Mouse (Mus musculus) c-Kit-positive CD71-positive TER-119-negative erythroid progenitor cells, embryonic 14.5 days (primary cell): ENCODE results near the gene Asgr2.
A peak's percentile ranks its signal among the peaks of the same experiment; 100 is the strongest.
"Not testable (repeated sequence)": the region's sequence is repeated elsewhere in the genome, so short reads cannot be mapped to it uniquely, and the experiment has no call there.

ENCODE experiments used
- DNase-seq: peaks from one replicate; pipeline ENCODE4 v3.0.0-alpha.2; 2013; ENCODE audit warnings: low read depth

The Asgr2 gene

DNA sequence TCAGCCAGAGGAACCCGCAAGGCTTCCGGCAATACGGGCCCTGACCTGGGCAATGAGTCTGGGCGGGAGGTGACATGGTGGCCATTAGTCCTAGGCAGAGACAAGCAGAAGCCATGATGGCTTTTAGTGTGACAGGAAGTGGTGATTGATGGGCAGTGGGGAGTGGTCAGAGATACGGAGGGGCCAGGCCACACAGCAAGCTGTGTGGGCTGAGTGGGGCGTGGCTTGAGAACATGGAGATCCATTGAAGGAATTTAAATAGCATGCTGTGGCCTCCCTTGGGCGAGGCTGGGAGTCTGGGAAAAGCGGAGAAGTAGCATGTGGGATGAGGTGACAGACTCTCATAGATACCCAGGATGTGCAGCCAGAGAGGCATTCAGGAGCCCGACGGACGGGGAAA lies 5.0 kb downstream of the Asgr2 start:
- no peak for DNase-seq

DNA sequence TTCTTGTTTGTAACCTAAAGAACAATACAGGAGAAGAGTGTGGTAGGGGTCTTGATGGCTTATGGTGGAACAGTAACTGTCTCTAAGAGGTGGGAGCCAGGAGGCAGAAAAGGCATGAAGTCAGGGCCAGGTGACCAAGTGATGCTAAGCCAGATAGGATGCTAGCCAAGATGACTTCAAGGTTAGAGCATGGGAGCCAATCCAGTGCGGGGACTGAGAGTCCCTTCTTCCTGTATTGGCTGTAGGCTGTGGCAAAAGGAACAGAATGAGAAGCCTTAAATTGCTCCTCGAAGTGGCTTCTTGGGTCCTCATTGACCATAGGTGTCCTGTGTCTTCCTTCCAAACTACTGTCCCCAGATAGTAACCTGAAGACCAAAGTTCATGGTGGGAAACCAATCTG lies 6.7 kb downstream of the Asgr2 start:
- DNase-seq, result no peak

DNA sequence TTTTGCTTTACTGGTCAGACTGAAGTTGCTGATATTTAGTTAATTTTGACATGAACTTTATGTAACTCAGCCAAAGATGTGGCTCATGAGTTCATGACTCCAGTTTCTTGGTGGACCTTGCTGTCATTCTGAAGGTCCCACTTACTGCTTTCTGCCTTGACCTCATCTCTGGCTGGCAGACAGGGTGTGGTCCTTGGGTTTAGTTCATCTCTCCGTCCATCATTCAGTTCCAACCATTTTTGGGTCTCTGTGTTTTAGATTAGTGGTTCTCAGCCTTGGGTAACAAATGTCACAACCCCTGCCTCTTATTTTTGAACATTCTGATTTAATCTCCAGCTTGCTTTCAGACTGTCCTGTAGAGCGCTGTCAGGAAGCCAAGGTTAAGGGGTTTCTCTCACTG lies 7.4 kb downstream of the Asgr2 start:
- no peak for DNase-seq

DNA sequence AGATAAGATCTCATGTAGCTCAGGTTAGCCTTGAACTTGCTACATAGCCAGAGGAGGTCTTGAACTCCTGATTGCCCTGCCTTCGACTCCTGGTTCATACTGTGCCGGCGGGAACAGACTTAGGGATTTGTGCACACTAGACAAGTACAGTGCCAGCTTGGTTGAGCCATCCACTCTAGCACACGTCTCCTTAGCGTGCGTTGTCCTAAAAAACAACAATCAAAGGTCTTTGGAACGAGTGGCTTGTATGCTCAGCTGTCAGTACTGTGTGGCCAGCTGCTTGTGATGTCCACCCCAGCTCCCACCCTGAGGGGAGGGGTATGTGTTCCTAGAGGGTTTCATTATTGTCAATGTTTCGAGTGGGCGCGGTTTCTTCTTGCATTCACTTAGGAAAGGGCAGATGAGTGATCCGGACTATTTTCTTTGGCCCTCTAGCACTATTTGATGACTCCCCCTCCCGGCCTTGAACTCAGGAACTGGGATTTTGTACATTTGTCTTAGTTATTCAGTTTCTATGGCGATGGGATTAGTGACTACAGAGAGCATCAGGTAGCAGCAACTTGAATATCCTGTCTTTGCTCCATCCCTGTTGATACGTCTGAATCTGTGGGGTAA lies 11.4 kb downstream of the Asgr2 start:
- DNase-seq, result no peak

DNA sequence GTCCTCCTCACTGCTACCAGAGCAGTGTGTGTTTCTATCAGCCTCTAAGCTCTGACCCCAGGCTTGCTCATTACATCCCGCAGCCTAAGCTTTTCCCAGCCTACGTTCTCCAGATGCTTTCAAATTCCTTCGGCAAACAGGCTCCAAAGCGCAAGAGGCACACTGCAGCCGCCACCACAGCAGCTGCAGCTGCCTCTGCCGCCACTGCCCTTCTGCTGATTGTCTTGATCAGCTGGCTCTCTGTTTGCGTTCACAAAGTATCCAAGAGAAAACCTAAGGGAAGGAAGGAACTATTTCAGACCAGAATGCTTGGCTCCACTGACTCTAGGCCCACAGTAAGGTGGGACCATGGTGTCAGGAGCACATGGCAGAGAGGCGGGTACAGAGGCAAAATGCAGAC lies 14.6 kb downstream of the Asgr2 start:
- DNase-seq, result no peak

DNA sequence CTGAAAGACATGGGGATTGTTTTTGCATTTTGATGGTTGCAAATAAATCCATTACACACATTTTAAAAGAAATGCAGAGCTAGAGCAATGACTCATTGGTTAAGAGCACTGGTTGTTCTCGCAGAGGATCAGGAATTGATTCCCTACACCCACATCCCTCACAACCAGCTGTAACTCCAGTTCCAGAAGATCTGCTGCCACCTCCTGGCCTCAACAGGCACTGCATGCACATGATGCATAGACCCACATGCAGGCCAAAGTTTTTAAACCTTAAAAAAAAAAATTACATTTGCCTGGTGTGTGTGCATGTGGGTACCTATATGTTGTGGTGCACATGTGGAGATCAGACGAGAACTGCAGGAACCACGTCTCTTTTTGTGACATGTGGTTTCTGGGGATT lies 17.7 kb downstream of the Asgr2 start:
- DNase-seq, result peak; percentile 30

DNA sequence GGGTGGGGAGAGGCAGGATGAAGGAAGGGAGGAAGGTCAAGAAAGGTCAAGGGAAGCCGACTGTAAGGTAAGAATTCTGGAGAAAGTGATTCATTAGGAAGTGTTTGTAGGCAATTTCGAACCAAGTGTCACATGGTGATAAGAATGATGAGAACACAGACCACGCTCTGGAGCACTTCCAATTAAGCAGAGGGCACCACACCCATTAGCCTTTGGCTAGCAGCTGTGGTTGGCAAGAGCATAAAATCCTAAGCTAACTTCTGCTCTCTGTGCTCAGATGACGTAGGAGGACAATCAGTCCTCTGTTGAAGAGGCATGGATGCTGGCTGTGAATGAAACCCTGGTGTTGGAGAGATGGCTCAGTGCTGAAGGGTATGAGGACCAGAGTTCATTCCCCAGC lies 22.1 kb downstream of the Asgr2 start:
- no peak for DNase-seq

DNA sequence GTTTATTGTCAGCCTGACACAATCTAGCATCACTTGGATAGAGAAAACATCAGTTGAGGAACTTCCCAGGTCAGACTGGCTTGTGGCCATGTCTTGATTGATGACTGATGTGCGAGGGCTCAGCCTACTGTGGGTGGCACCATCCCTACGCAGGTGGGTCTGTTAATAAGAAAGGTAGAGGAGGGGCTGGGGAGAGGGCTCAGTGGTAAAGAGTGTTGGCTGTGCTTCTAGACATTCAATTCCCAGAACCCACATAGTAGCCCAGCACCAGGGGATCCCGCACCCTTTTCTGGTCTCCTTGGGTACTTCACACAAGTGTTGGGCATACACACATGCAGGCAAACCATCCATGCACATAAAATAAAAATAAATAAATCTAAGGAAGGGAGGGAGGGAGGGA lies 23.5 kb downstream of the Asgr2 start:
- DNase-seq, result no peak

DNA sequence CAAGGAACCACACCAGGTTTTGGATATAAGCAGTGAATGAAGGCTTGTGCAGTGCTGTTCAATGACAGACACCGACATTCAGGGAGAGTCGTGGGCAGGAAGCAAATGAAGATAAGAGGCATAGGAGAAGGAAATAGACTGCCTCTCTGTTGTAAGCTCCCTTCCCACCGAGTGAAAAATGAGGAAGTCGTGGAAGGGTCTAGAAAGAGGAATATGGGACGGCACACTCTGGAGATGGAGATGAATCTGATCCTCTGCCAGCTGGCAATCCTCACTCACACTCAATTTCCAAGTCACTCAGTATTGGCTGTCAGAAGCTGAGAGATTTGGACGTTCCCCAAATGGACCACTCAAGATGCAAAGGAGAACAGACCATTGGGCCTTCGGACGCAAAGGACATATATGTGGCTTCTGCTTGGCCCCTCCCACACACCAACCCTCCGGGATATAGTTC lies 37.5 kb downstream of the Asgr2 start, which contains the start of gene Mgl2:
TSS of gene Mgl2 (plus strand) at position 404 of the 454 bp plus-strand sequence.
- no peak for DNase-seq

DNA sequence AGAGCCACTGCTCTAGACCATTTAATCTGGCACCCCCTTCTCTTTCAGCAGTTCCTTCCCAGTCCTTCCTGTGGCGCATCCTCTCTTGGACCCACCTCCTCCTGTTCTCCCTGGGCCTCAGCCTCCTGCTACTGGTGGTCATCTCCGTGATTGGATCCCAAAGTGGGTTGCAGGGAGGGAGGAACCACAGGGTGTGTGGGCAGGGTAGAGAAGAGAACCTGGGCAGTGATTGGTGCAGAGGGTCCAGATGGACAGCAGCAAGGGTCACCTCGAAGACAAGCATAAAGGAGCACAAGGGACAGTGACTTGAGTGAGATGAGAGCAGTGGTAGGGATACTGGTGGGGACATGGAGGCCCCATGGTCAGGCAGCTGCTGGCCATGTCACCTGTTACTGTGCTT lies 42.6 kb downstream of the Asgr2 start:
- DNase-seq, result not testable (repeated sequence)

DNA sequence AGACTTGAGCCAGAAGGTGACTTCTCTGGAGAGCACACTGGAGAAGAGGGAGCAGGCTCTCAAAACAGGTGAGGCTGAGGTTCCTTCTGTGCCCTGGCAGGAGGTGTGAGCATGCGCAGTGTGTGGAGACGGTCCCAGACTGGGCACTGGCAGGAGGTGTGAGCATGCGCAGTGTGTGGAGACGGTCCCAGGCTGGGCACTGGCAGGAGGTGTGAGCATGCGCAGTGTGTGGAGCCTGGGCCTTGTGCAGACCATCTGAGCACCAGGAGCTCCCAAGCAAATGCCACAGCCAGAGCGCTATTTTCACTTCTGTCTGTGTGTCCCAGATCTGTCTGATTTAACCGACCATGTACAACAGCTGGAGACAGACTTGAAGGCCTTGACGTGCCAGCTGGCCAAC lies 43.5 kb downstream of the Asgr2 start:
- DNase-seq, result not testable (repeated sequence)

DNA sequence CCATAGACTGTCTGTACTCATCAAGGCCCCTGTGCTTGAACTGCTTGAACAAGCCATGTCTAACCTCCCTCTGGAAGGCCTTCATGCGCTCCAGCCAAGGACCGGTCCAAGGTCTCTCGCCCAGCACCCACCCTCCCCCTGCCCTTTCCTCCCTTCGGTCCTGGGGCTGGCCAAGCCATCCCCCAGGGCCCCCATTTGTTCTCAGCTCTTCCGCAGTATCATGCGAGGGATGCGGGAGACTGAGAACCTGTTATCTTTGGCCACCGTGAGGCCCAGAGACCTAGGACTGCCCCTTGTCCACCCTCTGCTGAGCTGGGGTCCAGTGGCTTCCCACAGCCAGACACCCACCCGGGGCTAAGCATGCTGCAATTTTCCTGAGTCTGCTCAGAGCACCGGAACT lies 46.7 kb downstream of the Asgr2 start:
- DNase-seq, result no peak

DNA sequence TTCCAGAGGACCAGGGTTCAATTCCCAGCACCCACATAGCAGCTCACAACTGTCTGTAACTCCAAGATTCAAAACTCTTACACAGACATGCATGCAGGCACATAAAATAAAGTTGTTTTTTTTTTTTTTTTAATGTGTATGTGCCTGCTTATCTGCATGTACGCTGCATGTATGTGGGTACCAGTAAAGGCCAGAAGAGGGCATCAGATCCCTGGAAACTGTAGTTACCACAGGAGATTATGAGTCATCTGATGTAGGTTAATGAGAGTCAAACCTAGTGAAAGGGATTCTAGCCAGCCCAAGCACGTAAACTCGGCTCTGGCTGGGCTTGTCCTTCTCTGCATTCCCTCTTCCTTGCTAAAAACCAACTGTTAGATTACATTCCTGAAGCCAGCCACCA lies 58.6 kb downstream of the Asgr2 start:
- DNase-seq, result no peak
